Mouse (Mus musculus): Measurements from ENCODE around the gene Ints6.
"Not testable (repeated sequence)": the region's sequence is repeated elsewhere in the genome, so short reads cannot be mapped to it uniquely, and the experiment has no call there.

Ints6 gene

GRCm38 (mm10) chr14:62751479-62751878 lies 9.5 kb downstream of the Ints6 start:
- peak; percentile 17 for DNase-seq (ENCODE audit: low spot score)

- no peak for DNase-seq (ENCODE audit: low spot score)
Observed at GRCm38 (mm10) chr14:62735646-62736045, 25.3 kb downstream of the Ints6 start.

DNA sequence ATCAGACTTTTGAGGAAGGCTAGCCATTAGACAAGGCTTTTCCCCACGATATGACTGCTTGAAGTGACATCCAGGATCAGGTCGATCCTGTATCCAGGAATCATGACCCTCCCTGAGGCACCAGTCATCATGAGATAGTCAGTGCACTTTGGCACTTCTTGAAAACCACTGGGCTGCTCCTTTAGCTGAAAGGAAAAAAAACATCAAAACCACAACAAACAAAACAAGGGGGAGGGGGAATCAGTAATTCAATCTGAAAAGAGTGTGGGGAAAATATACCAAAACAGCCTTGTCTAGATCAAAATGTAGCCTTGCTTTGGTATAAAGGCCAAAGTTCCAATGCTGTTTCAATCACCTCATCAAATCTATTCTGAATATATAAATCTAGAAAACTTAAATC lies 27.3 kb downstream of the Ints6 start:
- no peak for DNase-seq (ENCODE audit: low spot score)

GRCm38 (mm10) chr14:62731902-62732301 lies 29.1 kb downstream of the Ints6 start:
- no peak for DNase-seq (ENCODE audit: low spot score)

DNA sequence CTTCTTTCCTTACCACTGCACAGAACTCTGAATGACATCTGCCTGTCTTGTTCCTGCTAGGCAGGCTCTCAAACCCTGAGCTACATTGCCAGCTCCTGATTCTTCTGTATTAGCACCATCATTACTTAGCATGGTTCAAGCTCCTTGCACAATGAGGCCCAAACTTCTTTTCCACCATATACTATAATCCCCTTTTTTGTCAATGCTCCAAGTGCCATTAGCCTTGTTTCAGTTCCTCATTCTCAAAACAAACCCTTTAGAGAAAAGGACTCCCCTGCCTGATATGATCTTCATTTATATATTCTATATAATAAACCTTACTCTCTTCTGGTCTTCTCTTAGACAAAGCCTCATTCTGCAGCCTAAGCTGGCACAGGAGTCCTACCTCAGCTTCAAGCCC lies 36.4 kb downstream of the Ints6 start:
- DNase-seq (ENCODE audit: low spot score), result no peak

DNA sequence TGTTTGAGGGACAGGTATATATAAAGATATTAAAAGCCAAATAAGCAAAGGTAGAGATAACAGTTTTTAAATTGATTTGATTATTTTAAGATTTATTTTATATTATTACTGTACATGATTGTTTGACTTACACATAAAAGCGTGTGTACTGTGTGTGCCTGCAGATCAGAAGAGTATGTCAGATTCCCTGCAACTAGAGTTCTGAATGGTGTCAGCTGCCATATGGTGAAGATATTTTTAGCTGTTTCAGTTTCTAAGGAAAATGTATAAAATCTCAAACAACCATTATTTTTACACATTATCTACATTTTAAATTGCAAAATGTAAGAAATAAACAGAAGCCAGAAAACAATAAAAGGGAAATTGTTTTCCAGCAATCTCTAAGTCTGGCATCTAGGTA lies 39.3 kb downstream of the Ints6 start:
- no peak for DNase-seq (ENCODE audit: low spot score)

DNA sequence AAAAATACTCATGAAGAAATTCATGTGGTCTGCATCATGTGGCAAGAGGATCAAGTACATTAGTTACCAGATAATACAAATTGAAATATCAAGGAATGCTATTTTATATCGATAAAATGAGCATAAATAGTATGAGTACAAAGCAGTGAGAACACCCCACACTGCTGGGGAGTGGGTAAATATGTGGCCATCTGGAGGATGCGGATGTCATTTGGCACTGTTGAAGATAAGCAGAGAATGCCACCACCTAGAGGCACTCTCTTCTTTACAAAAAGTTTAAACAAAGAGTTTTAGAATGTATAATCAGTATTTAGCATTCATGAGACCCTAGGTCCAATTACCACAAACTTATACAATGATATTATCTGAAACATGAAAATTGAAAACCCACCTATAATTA lies 42.8 kb downstream of the Ints6 start:
- DNase-seq (ENCODE audit: low spot score), result no peak

DNA sequence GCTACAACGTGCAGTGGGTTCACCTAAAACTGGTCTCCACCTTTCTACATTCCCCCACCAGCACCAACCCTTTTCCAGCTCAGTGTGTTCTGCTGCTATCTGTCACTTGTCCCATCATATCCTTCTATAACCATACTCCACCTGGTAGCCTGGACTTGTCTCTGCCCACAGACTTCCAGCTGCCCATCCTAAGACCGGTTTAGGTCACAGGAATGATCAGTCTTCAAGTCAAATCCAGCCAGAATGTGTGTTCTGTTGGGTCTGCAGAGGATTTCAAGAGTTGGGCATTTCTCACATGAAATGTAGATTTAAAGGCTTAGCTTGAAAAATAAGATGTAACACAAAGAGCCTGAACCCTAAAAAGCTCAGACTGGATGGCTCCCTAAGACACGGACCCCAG lies 87.3 kb downstream of the Ints6 start:
- peak; percentile 12 for DNase-seq (ENCODE audit: low spot score)

- no peak for DNase-seq (ENCODE audit: low spot score)
Observed at GRCm38 (mm10) chr14:62664976-62665673, 95.8 kb downstream of the Ints6 start.

- no peak for DNase-seq (ENCODE audit: low spot score)
Observed at GRCm38 (mm10) chr14:62663367-62663766, 97.6 kb downstream of the Ints6 start, which contains the start of gene Serpine3. Gene Serpine3 (plus strand): TSS chr14:62663667.

DNA sequence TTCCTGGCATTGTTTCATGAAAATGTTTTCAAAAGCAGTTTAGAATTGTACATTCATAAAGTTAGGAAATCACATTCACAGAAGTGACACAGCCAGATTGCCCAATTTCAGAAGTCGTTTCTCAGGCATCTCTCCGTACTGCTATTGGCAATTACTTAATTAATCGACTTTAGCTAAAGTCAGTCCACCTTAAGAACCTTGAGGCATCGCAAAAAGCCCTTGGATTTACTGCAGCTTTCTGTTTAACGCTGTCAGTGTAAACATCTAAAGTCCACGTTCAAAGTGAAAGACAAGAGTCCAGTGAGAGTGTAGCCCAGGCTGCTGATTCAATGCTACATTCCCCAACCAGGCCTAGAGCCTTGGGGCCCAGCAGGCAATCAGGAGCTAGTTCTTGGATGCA lies 98.6 kb downstream of the Ints6 start:
- no peak for DNase-seq (ENCODE audit: low spot score)

DNA sequence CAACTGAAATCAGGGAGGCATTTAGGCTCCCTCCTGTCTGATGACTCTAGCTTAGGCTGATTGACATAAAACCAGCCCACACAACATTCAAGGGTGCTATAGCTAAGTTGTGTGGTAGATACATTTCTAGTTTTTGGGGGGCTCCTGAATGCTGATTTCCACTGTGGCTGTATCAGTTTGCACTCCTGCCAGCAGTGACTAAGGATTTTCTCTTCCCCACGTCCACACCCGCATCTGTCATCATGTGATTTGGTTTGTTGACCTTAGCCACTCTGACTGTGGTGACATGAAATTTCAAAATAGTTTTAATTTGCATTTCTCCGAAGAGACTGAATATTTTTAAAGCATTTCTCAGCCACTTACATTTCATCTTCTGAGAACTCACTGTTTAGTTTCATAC lies 103.5 kb downstream of the Ints6 start:
- no peak for DNase-seq (ENCODE audit: low spot score)

DNA sequence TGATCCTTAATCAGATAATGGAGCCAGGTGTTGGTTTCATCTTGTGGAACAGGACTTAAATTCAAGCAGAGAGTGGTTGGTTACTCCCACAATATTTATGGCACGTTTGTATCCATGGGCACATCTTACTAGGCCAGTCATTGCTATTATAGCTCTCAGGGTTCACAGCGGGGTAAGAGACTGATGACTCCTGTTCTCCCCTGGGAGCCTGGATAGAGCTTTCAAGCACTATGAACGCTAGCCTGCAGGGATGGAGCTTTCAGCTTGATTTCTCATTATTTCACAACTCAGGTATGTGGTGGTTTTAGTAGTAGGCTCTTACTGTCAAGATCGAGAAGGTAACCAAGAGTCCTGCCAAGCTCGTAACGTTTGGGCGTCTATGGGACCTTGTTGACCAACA lies 105.0 kb downstream of the Ints6 start:
- no peak for DNase-seq (ENCODE audit: low spot score)

- no peak for DNase-seq (ENCODE audit: low spot score)
Observed at GRCm38 (mm10) chr14:62651771-62652170, 109.2 kb downstream of the Ints6 start.

DNA sequence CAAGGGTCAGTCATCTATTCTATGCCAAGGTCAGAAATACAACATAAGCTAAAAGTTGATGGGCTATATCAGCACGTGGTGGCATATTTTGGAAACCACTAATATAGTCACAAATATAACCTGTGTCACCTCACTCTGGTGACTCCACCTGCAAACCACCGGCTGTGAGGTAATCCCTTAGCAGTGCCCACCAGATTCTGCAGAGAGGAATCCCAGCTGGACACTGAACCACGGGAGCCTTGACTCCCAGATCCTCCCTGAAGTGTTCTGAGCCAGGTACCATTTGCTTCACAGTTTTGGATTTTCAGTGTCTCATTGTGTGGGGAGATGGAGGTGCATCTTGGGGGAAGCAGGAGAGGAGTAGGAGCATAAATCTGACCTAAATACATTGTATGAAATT lies 110.6 kb downstream of the Ints6 start:
- no peak for DNase-seq (ENCODE audit: low spot score)

GRCm38 (mm10) chr14:62648405-62648804 lies 112.6 kb downstream of the Ints6 start:
- DNase-seq (ENCODE audit: low spot score), result no peak

- not testable (repeated sequence) for DNase-seq (ENCODE audit: low spot score)
Observed at GRCm38 (mm10) chr14:62642368-62642767, 118.6 kb downstream of the Ints6 start.

GRCm38 (mm10) chr14:62640396-62640795 lies 120.6 kb downstream of the Ints6 start:
- no peak for DNase-seq (ENCODE audit: low spot score)

GRCm38 (mm10) chr14:62639551-62639950 lies 121.4 kb downstream of the Ints6 start:
- DNase-seq (ENCODE audit: low spot score), result no peak

DNA sequence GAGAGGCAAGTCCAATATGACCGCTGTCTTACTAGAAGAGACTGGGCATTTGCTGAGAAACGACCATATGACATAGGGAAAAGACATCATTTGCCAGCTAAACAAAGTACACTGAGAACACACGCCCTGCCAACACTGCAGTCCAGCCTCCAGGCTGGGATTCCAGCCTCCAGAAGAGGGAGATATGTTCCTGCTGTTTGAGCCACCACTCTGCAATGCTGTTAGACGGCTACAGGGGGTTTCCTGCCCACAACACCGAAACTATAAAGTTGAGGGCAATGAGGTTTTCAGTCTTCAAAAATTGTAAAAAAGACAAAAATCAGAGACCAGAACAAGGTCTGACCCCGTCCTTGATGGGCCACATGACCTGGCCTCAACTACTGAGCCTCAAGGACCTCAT lies 121.9 kb downstream of the Ints6 start:
- peak; percentile 29 for DNase-seq (ENCODE audit: low spot score)

DNA sequence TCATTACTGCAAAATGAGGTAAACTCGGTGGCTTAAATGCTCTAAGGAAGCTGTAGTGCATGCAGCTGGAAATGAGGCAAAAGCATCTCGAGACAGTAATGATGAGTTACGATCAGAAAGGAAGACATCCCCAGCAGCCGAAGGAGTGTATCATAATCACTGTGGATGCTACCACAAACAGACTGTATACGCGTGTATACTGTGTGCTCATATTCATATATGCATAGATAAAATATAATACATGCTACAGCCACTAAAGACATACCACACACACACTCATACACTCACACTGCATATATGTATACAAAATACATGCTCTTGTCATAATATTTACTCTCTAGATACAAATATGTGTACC lies 122.6 kb downstream of the Ints6 start:
- no peak for DNase-seq (ENCODE audit: low spot score)

GRCm38 (mm10) chr14:62637436-62638344 lies 123.3 kb downstream of the Ints6 start:
- peak; percentile 83 for DNase-seq (ENCODE audit: low spot score)

DNA sequence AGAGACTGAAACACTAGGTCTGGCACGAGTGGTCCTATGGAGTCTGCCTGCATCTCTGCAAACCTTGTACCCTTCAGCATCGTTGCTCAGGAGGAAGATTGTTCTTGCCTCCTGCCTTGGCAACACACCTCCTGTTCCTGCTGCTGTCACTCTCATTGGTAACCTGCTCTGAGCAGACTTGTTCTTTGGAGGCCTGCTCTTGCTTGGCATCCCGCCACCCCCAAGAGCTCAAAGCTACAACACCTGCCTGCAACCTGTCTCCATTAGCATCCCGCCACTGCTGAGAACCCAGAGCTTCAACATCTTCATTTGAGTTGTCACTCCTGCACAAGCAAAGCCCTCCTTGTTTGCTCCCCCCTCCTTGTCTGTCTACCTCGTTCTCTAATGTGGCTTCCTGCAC lies 133.0 kb downstream of the Ints6 start:
- no peak for DNase-seq (ENCODE audit: low spot score)
